Mouse (Mus musculus) liver, embryonic 13.5 days (tissue): ENCODE results near the gene Gad1. TPM values are rescaled to one million over a fixed set of nuclear protein-coding genes. Genes with fewer than 3 reads are reported as not detected.

Experiments used
- ATAC-seq: fragments of 200-750 bp; cut with Nextera tagmentation; 2 replicates; pipeline ENCODE4 v1.8.0; 2017; ENCODE audit warnings: low read depth, mild to moderate bottlenecking, moderate number of reproducible peaks, moderate library complexity
- DNase-seq: peaks from one replicate; pipeline ENCODE4 v3.0.0; 2022
- H3K27ac ChIP-seq: fragments of 300-500 bp; sonication (generic); 2 replicates; pipeline ENCODE4 v1.5.1; 2015; ENCODE audit warnings: moderate library complexity, mild to moderate bottlenecking, inconsistent platforms
- H3K27me3 ChIP-seq: fragments of 300-500 bp; sonication (generic); 2 replicates; pipeline ENCODE4 v1.6.1; 2015; ENCODE audit warnings: mild to moderate bottlenecking, inconsistent platforms
- H3K36me3 ChIP-seq: fragments of 300-500 bp; sonication (generic); 2 replicates; pipeline ENCODE4 v1.6.1; 2015; ENCODE audit warnings: mild to moderate bottlenecking, inconsistent platforms
- H3K4me1 ChIP-seq: fragments of 300-500 bp; sonication (generic); replicated peaks from 2 replicates; pipeline ENCODE4 v1.6.1; 2015; ENCODE audit warnings: inconsistent platforms
- H3K4me2 ChIP-seq: fragments of 300-500 bp; sonication (generic); 2 replicates; pipeline ENCODE4 v1.6.1; 2015; ENCODE audit warnings: inconsistent platforms, mild to moderate bottlenecking, moderate library complexity
- H3K4me3 ChIP-seq: fragments of 300-500 bp; sonication (generic); replicated peaks from 2 replicates; pipeline ENCODE4 v1.5.1; 2015; ENCODE audit warnings: mild to moderate bottlenecking, inconsistent platforms
- H3K9ac ChIP-seq: fragments of 300-500 bp; sonication (generic); 2 replicates; pipeline ENCODE4 v1.6.1; 2015; ENCODE audit warnings: mild to moderate bottlenecking, inconsistent platforms
- H3K9me3 ChIP-seq: fragments of 300-500 bp; sonication (generic); replicated peaks from 2 replicates; pipeline ENCODE4 v1.6.1; 2016; ENCODE audit warnings: inconsistent platforms
- WGBS: fragments of 180-500 bp; shearing (Covaris S2); methylation state at CpG from one replicate; pipeline ENCODE4 v1.1.7; 2015; ENCODE audit not compliant: insufficient replicate concordance; 5-methylcytosine and 5-hydroxymethylcytosine counted together
- polyA plus RNA-seq: library from polyadenylated mRNA; unstranded; fragments of >200 nt; fragmentation: Nextera tagmentation; extraction: Ambion mirVana; gene quantifications from 2 replicates; pipeline ENCODE4 v1.2.1, GENCODE M21; 2015

Gene Gad1
- polyA plus RNA-seq, 1 experiment from 2014 or later, result 0.15 TPM

GRCm38 (mm10) chr2:70558112-70558842 is 5.4 kb downstream of the Gad1 start:
- Histone ChIP-seq H3K36me3 (no peaks in the 10 kb centered on the region), H3K27me3 (peaks cover 50% of the 10 kb centered on the region), H3K4me3 (no peak overlapping the region), H3K9ac (no peak overlapping the region), H3K9me3 (no peaks in the 10 kb centered on the region), H3K27ac (no peak overlapping the region), H3K4me1 (peaks cover 3% of the 10 kb centered on the region; the same call in 1 of the 2 replicates), H3K4me2 (no peak overlapping the region)
- ATAC-seq (no peak), DNase-seq (peak; percentile 41)
- WGBS, result 8% methylated on average over 17 of the region's 18 CpGs

GRCm38 (mm10) chr2:70558843-70559451 is 6.1 kb downstream of the Gad1 start:
- 14% methylated on average over 24 of the region's 24 CpGs for WGBS
- no peak overlapping the region for H3K4me2 ChIP-seq
- peaks cover 57% of the 10 kb centered on the region for H3K27me3 ChIP-seq

DNA sequence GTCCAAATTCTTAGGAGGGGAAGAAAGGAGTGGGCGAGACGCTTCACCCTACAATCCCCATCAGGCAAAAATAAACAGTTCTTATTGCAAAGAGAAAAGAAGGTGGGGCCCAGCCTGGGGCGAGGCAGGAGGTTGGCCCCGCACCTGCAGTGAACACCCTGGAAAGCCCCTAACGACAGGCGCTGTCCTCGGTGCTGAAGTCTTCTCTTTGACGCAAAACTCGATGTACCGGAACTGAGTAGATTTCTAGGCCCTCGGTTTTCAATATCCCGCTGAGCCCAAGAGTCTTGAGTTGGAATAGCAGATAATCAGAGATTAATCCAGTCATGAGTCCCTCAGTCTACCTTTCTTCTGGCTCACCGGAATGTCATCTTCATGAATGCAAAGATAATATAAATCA is 6.6 kb downstream of the Gad1 start:
- no peak for ATAC-seq
- H3K9ac ChIP-seq, result no peak overlapping the region
- peaks cover 3% of the 10 kb centered on the region; the same call in 1 of the 2 replicates for H3K4me1 ChIP-seq
- H3K4me3 ChIP-seq, result no peak overlapping the region
- H3K9me3 ChIP-seq, result no peaks in the 10 kb centered on the region
- 2% methylated on average over 13 of the region's 13 CpGs for WGBS
- no peak overlapping the region for H3K27ac ChIP-seq
- peaks cover 63% of the 10 kb centered on the region for H3K27me3 ChIP-seq
- peak; percentile 29 for DNase-seq
- H3K4me2 ChIP-seq, result no peak overlapping the region
- no peaks in the 10 kb centered on the region for H3K36me3 ChIP-seq

More at GRCm38 (mm10) chr2:70558843-70559451, 6.1 kb downstream of the Gad1 start:
- Histone ChIP-seq H3K9ac (no peak overlapping the region), H3K9me3 (no peaks in the 10 kb centered on the region), H3K4me1 (peaks cover 3% of the 10 kb centered on the region; the same call in 1 of the 2 replicates), H3K27ac (no peak overlapping the region), H3K4me3 (no peak overlapping the region), H3K36me3 (no peaks in the 10 kb centered on the region)
- ATAC-seq (no peak), DNase-seq (no peak)

GRCm38 (mm10) chr2:70561077-70561795 is 8.4 kb downstream of the Gad1 start:
- Histone ChIP-seq H3K27ac (no peak overlapping the region), H3K4me1 (peaks cover 3% of the 10 kb centered on the region; the same call in 1 of the 2 replicates), H3K4me3 (no peak overlapping the region), H3K36me3 (no peaks in the 10 kb centered on the region), H3K4me2 (no peak overlapping the region), H3K9me3 (no peaks in the 10 kb centered on the region), H3K27me3 (peaks cover 80% of the 10 kb centered on the region), H3K9ac (no peak overlapping the region)
- no peak for DNase-seq
- no peak for ATAC-seq
- WGBS, result 2% methylated on average over 29 of the region's 29 CpGs

GRCm38 (mm10) chr2:70562011-70562491 is 9.2 kb downstream of the Gad1 start:
- H3K4me1 ChIP-seq, result peaks cover 3% of the 10 kb centered on the region; the same call in 1 of the 2 replicates

DNA sequence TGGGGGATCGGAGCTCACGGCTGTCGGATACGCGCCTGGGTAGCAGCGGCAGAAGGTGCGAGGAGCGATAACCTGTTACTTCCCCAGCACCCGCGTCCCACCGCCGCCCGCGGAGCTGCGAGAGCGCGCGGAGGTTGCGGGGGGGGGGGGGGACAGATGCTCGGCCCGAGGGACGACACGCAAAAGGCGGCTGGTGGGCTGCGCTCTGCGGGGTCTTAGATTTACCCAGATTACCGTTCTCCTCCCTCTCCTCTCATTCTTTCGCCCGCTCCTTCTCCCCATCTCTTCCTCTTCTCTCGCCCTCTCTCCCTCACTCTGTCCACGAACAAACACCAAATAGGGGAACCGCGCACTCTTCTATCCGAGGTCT is 9.7 kb downstream of the Gad1 start:
- no peak overlapping the region for H3K4me3 ChIP-seq
- no peak overlapping the region for H3K9ac ChIP-seq
- ATAC-seq, result no peak
- H3K9me3 ChIP-seq, result no peaks in the 10 kb centered on the region
- no peak for DNase-seq
- 3% methylated on average over 24 of the region's 34 CpGs for WGBS
- no peak overlapping the region for H3K27ac ChIP-seq
- no peak overlapping the region for H3K4me2 ChIP-seq
- H3K27me3 ChIP-seq, result peaks cover 94% of the 10 kb centered on the region
- no peaks in the 10 kb centered on the region for H3K36me3 ChIP-seq
- peaks cover 3% of the 10 kb centered on the region; the same call in 1 of the 2 replicates for H3K4me1 ChIP-seq

More at GRCm38 (mm10) chr2:70562011-70562491, 9.2 kb downstream of the Gad1 start:
- Histone ChIP-seq H3K9ac (no peak overlapping the region), H3K36me3 (no peaks in the 10 kb centered on the region), H3K27ac (no peak overlapping the region), H3K4me3 (no peak overlapping the region), H3K27me3 (peaks cover 88% of the 10 kb centered on the region), H3K4me2 (peak overlapping the region; percentile 17; the same call in 1 of the 2 replicates), H3K9me3 (no peaks in the 10 kb centered on the region)
- 3% methylated on average over 40 of the region's 42 CpGs for WGBS
- DNase-seq (no peak), ATAC-seq (no peak)

GRCm38 (mm10) chr2:70562981-70563671 is 10.3 kb downstream of the Gad1 start:
- no peak overlapping the region for H3K4me2 ChIP-seq
- no peak for DNase-seq

DNA sequence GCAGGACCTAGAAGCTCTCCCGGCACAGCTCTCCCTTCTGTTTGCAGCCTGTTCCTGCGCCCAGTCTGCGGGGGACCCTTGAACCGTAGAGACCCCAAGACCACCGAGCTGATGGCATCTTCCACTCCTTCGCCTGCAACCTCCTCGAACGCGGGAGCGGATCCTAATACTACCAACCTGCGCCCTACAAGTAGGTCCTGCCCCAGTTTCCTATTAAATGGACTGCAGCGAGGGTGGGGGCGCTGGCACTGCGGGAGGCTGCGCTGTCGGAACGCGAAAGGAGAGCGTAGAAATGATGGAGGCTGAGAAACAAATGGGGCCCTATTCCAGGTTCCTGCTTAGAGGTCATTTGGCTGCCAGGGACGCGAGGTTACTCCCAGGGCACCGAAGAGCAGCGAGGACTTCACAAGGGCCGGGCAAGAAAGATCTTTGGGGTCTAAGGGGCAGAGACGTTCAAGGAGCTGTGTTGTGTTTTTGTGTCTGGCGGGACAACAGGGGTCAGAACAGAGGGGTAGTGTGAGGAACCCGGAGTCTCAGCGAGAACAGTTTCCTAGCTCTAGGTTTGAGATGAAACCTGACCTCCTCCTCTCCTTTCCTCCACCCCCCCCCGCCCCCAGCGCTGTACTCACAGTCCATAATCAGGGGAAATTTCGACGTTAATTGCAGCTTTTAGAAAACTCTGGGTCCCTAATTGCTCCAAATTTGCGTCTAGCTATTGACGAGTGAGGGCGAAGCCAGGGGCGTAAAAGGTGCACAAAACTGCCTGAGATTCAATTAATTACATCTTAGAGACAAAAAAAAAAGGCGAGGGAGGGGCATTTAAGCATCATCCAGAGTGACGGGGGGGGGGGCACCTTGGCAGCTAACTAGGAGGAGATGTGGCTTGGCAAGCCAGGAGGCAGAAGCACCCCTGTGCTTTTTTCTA is 11.1 kb downstream of the Gad1 start:
- Histone ChIP-seq H3K9ac (no peak overlapping the region), H3K27ac (no peak overlapping the region), H3K4me1 (peaks cover 10% of the 10 kb centered on the region), H3K4me3 (no peak overlapping the region), H3K27me3 (peaks cover 100% of the 10 kb centered on the region), H3K36me3 (no peaks in the 10 kb centered on the region), H3K4me2 (no peak overlapping the region), H3K9me3 (no peaks in the 10 kb centered on the region)
- DNase-seq (no peak), ATAC-seq (no peak)
- 4% methylated on average over 38 of the region's 38 CpGs for WGBS

More at GRCm38 (mm10) chr2:70562981-70563671, 10.3 kb downstream of the Gad1 start:
- ATAC-seq, result no peak
- WGBS, result 2% methylated on average over 39 of the region's 40 CpGs
- Histone ChIP-seq H3K27me3 (peaks cover 96% of the 10 kb centered on the region), H3K4me1 (peaks cover 7% of the 10 kb centered on the region), H3K27ac (no peak overlapping the region), H3K9me3 (no peaks in the 10 kb centered on the region), H3K9ac (no peak overlapping the region), H3K4me3 (no peak overlapping the region), H3K36me3 (no peaks in the 10 kb centered on the region)

DNA sequence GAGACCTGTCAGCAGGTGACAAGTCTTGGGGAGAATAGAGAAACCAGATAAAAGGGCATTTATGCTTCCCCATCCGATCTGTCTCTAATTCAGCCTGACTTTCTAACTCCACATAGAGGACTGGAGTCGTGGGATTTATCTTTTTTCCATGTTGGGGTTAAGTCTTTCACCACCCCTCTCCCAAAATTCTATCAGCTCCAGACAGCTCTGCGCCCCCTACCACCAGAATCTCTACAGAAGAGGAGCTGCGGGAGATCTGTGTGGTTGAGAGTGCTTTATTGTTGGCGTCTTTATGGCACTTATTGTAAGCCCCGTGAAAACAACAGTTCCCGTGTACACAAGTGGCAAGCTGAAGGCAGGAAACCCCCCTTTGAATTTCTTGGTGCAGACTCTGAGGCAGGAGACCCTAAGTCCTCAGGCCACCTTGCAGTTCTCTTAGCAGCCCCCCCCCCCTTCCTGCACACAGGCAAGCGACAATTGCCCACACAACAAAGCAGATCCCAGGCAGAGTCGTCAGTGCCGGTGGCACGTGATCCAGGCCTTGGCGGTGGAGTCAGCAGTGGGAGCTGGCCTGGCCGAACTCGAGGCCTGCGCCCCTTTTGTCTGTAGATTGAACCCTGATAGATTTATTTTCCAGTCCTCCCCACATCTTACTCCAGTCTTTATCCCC is 11.9 kb downstream of the Gad1 start:
- Histone ChIP-seq H3K27me3 (peaks cover 100% of the 10 kb centered on the region), H3K36me3 (no peaks in the 10 kb centered on the region), H3K4me2 (no peak overlapping the region), H3K4me3 (no peak overlapping the region), H3K9me3 (no peaks in the 10 kb centered on the region), H3K4me1 (peaks cover 10% of the 10 kb centered on the region), H3K27ac (no peak overlapping the region), H3K9ac (no peak overlapping the region)
- 5% methylated on average over 15 of the region's 15 CpGs for WGBS
- ATAC-seq, result no peak
- no peak for DNase-seq
